Mouse (Mus musculus): Measurements from ENCODE around the gene Slc6a11.

DNA sequence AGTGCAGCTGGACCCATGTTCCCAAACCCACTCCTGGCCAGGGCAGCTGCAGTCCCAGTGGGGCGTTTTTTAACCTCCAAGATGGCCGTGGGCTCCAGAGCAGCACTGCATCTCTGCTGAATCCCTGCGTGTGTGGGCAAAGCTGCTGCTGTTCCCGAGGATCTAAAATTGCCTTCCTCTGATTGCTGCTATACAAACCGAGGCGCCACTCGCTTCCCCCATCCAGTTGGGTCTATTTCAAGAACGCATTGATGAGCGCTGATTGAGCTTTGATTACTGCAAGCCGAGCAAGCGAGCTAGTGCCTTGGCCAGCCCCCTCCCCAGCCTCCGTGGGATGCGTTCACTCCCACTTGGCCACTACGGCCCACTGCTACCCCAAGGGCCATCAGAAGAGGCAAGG lies 123.9 kb downstream of the Slc6a11 start:
- no peak for TF ChIP-seq POLR2A (IDR thresholded peaks at IDR 0.05; ENCODE audit: low read depth, low read length)
- no peak for TF ChIP-seq CTCF (IDR thresholded peaks at IDR 0.05; ENCODE audit: extremely low read depth, insufficient read length, insufficient replicate concordance, low read depth, low read length)

All from small intestine, adult 2 months (tissue).